Mouse (Mus musculus) liver, embryonic 16.5 days (tissue): ENCODE results near the gene Prodh2. TPM values are rescaled to one million over a fixed set of nuclear protein-coding genes. Genes with fewer than 3 reads are reported as not detected.

ENCODE experiments used
- ATAC-seq: fragments of 200-750 bp; cut with Nextera tagmentation; 2 replicates; pipeline ENCODE4 v1.8.0; 2017; ENCODE audit warnings: low read depth, mild to moderate bottlenecking, moderate number of reproducible peaks, moderate library complexity
- H3K27ac ChIP-seq: fragments of 300-500 bp; sonication (generic); 2 replicates; pipeline ENCODE4 v1.5.1; 2014; ENCODE audit warnings: mild to moderate bottlenecking, low read length
- H3K27me3 ChIP-seq: fragments of 300-500 bp; sonication (generic); 2 replicates; pipeline ENCODE4 v1.6.1; 2014; ENCODE audit warnings: low read depth, low read length, mixed read lengths; ENCODE audit not compliant: control insufficient read depth, insufficient read depth
- H3K36me3 ChIP-seq: fragments of 300-500 bp; sonication (generic); 2 replicates; pipeline ENCODE4 v1.6.1; 2014; ENCODE audit warnings: mild to moderate bottlenecking; ENCODE audit not compliant: control insufficient read depth, insufficient read depth
- H3K4me1 ChIP-seq: fragments of 300-500 bp; sonication (generic); 2 replicates; pipeline ENCODE4 v1.6.1; 2014; ENCODE audit warnings: low read depth, low read length, mixed read lengths; ENCODE audit not compliant: control insufficient read depth
- H3K4me2 ChIP-seq: fragments of 300-500 bp; sonication (generic); 2 replicates; pipeline ENCODE4 v1.6.1; 2014; ENCODE audit warnings: low read depth, low read length, mixed read lengths
- H3K4me3 ChIP-seq: fragments of 300-500 bp; sonication (generic); 2 replicates; pipeline ENCODE4 v1.5.1; 2014; ENCODE audit warnings: low read depth, mild to moderate bottlenecking, low read length
- H3K9ac ChIP-seq: fragments of 300-500 bp; sonication (generic); 2 replicates; pipeline ENCODE4 v1.6.1; 2014; ENCODE audit warnings: low read depth, low read length
- H3K9me3 ChIP-seq: fragments of 300-500 bp; sonication (generic); replicated peaks from 2 replicates; pipeline ENCODE4 v1.6.1; 2016; ENCODE audit warnings: low read length; ENCODE audit not compliant: control insufficient read depth
- WGBS: fragments of 180-500 bp; shearing (Covaris S2); extraction: QIAGEN DNeasy Blood & Tissue Kit; methylation state at CpG from one replicate; pipeline ENCODE4 v1.1.7; 2014; ENCODE audit not compliant: insufficient replicate concordance; 5-methylcytosine and 5-hydroxymethylcytosine counted together
- polyA plus RNA-seq: library from polyadenylated mRNA; unstranded; fragments of >200 nt; fragmentation: Nextera tagmentation; extraction: Ambion mirVana; gene quantifications from 2 replicates; pipeline ENCODE4 v1.2.1, GENCODE M21; 2015

Gene Prodh2
- polyA plus RNA-seq, 1 experiment from 2014 or later: 85.2 TPM

GRCm38 (mm10) chr7:30508061-30508460, 14.6 kb downstream of the Prodh2 start:
- Histone ChIP-seq H3K27ac (no peak overlapping the region), H3K4me2 (no peak overlapping the region), H3K4me3 (no peak overlapping the region), H3K27me3 (no peaks in the 10 kb centered on the region), H3K4me1 (no peaks in the 10 kb centered on the region), H3K9me3 (no peaks in the 10 kb centered on the region), H3K36me3 (no peaks in the 10 kb centered on the region), H3K9ac (no peak overlapping the region)
- WGBS: 18% methylated on average over 4 of the region's 4 CpGs
- ATAC-seq: no peak

GRCm38 (mm10) chr7:30515003-30515760, 21.8 kb downstream of the Prodh2 start:
- H3K27me3 ChIP-seq: no peaks in the 10 kb centered on the region
- no peaks in the 10 kb centered on the region for H3K36me3 ChIP-seq
- no peak overlapping the region for H3K9ac ChIP-seq
- H3K4me3 ChIP-seq: no peak overlapping the region
- ATAC-seq: peak; percentile 65
- H3K27ac ChIP-seq: no peak overlapping the region
- no peaks in the 10 kb centered on the region for H3K9me3 ChIP-seq
- 52% methylated on average over 24 of the region's 24 CpGs for WGBS
- no peaks in the 10 kb centered on the region for H3K4me1 ChIP-seq
- H3K4me2 ChIP-seq: no peak overlapping the region

GRCm38 (mm10) chr7:30518325-30518724, 24.9 kb downstream of the Prodh2 start:
- Histone ChIP-seq H3K27ac (no peak overlapping the region), H3K9ac (no peak overlapping the region), H3K4me1 (no peaks in the 10 kb centered on the region), H3K9me3 (no peaks in the 10 kb centered on the region), H3K4me3 (no peak overlapping the region), H3K36me3 (no peaks in the 10 kb centered on the region), H3K4me2 (no peak overlapping the region), H3K27me3 (no peaks in the 10 kb centered on the region)
- no peak for ATAC-seq
- 37% methylated on average over 8 of the region's 8 CpGs for WGBS

- WGBS: 59% methylated on average over 4 of the region's 4 CpGs
- no peak for ATAC-seq
- no peak overlapping the region for H3K4me2 ChIP-seq
- H3K9me3 ChIP-seq: no peaks in the 10 kb centered on the region
- H3K36me3 ChIP-seq: no peaks in the 10 kb centered on the region
- no peaks in the 10 kb centered on the region for H3K27me3 ChIP-seq
- H3K4me3 ChIP-seq: no peak overlapping the region
- no peak overlapping the region for H3K27ac ChIP-seq
- H3K9ac ChIP-seq: no peak overlapping the region
- no peaks in the 10 kb centered on the region for H3K4me1 ChIP-seq
These were observed 27.0 kb downstream of the Prodh2 start for GRCm38 (mm10) chr7:30520396-30520795.

- H3K27ac ChIP-seq: no peak overlapping the region
- H3K4me1 ChIP-seq: no peaks in the 10 kb centered on the region
- H3K4me2 ChIP-seq: no peak overlapping the region
- H3K4me3 ChIP-seq: no peak overlapping the region
- H3K9me3 ChIP-seq: no peaks in the 10 kb centered on the region
- H3K27me3 ChIP-seq: no peaks in the 10 kb centered on the region
- ATAC-seq: no peak
- WGBS: 66% methylated on average over 5 of the region's 5 CpGs
- H3K9ac ChIP-seq: no peak overlapping the region
- no peaks in the 10 kb centered on the region for H3K36me3 ChIP-seq
These were observed 27.4 kb downstream of the Prodh2 start for GRCm38 (mm10) chr7:30520856-30521255.

- Histone ChIP-seq H3K27ac (no peak overlapping the region), H3K4me2 (no peak overlapping the region), H3K27me3 (no peaks in the 10 kb centered on the region), H3K4me1 (no peaks in the 10 kb centered on the region), H3K9me3 (no peaks in the 10 kb centered on the region), H3K4me3 (no peak overlapping the region), H3K36me3 (peaks cover under 1% of the 10 kb centered on the region; the same call in 1 of the 2 replicates), H3K9ac (no peak overlapping the region)
- no peak for ATAC-seq
- 79% methylated on average over 10 of the region's 10 CpGs for WGBS
These were observed 29.4 kb downstream of the Prodh2 start for GRCm38 (mm10) chr7:30522871-30523270.

GRCm38 (mm10) chr7:30524487-30524886, 31.1 kb downstream of the Prodh2 start:
- Histone ChIP-seq H3K4me1 (no peaks in the 10 kb centered on the region), H3K9me3 (no peaks in the 10 kb centered on the region), H3K9ac (no peak overlapping the region), H3K27me3 (no peaks in the 10 kb centered on the region), H3K4me3 (no peak overlapping the region), H3K4me2 (no peak overlapping the region), H3K27ac (no peak overlapping the region), H3K36me3 (peaks cover 3% of the 10 kb centered on the region; the same call in 1 of the 2 replicates)
- WGBS: 80% methylated on average over 6 of the region's 6 CpGs
- ATAC-seq: no peak

- no peak for ATAC-seq
- WGBS: 53% methylated on average over 10 of the region's 10 CpGs
- no peak overlapping the region for H3K9ac ChIP-seq
- H3K9me3 ChIP-seq: no peaks in the 10 kb centered on the region
- peaks cover 3% of the 10 kb centered on the region for H3K36me3 ChIP-seq
- H3K4me2 ChIP-seq: no peak overlapping the region
- no peaks in the 10 kb centered on the region for H3K4me1 ChIP-seq
- H3K27me3 ChIP-seq: no peaks in the 10 kb centered on the region
- no peak overlapping the region for H3K27ac ChIP-seq
- H3K4me3 ChIP-seq: no peak overlapping the region
These were observed 32.5 kb downstream of the Prodh2 start for GRCm38 (mm10) chr7:30525954-30526353.

- no peaks in the 10 kb centered on the region for H3K9me3 ChIP-seq
- no peaks in the 10 kb centered on the region for H3K27me3 ChIP-seq
- no peak overlapping the region for H3K4me2 ChIP-seq
- 66% methylated on average over 17 of the region's 17 CpGs for WGBS
- H3K4me3 ChIP-seq: no peak overlapping the region
- no peaks in the 10 kb centered on the region for H3K4me1 ChIP-seq
- H3K27ac ChIP-seq: no peak overlapping the region
- ATAC-seq: no peak
- no peak overlapping the region for H3K9ac ChIP-seq
- H3K36me3 ChIP-seq: peaks cover 4% of the 10 kb centered on the region
These were observed 33.0 kb downstream of the Prodh2 start for GRCm38 (mm10) chr7:30526399-30526798.
